Mouse (Mus musculus) limb, embryonic 11.5 days (tissue): Measurements from ENCODE around the gene Gmppb. TPM values are rescaled to one million over a fixed set of nuclear protein-coding genes. Genes with fewer than 3 reads are reported as not detected.
A peak's percentile ranks its signal among the peaks of the same experiment; 100 is the strongest.

ENCODE experiments used
- ATAC-seq: fragments of 200-750 bp; cut with Nextera tagmentation; 2 replicates; pipeline ENCODE4 v1.8.0; 2017; ENCODE audit warnings: low read depth; ENCODE audit not compliant: insufficient number of reproducible peaks, low FRiP score, low TSS enrichment
- DNase-seq: peaks from one replicate; pipeline ENCODE4 v3.0.0-alpha.2; 2015; ENCODE audit warnings: low spot score
- H3K27ac ChIP-seq: fragments of 300-500 bp; sonication (generic); replicated peaks from 2 replicates; pipeline ENCODE4 v1.5.1; 2014; ENCODE audit warnings: low read depth, mild to moderate bottlenecking, low read length
- H3K27me3 ChIP-seq: fragments of 300-500 bp; sonication (generic); 2 replicates; pipeline ENCODE4 v1.6.1; 2014; ENCODE audit warnings: mild to moderate bottlenecking, low read length, mixed read lengths; ENCODE audit not compliant: control insufficient read depth, insufficient read depth
- H3K36me3 ChIP-seq: fragments of 300-500 bp; sonication (generic); 2 replicates; pipeline ENCODE4 v1.6.1; 2014; ENCODE audit warnings: mild to moderate bottlenecking, low read length, moderate library complexity, mixed read lengths; ENCODE audit not compliant: control insufficient read depth, insufficient read depth
- H3K4me1 ChIP-seq: fragments of 300-500 bp; sonication (generic); 2 replicates; pipeline ENCODE4 v1.6.1; 2014; ENCODE audit warnings: low read length, mixed read lengths; ENCODE audit not compliant: control insufficient read depth, insufficient read depth
- H3K4me2 ChIP-seq: fragments of 300-500 bp; sonication (generic); 2 replicates; pipeline ENCODE4 v1.6.1; 2014; ENCODE audit warnings: low read depth, mild to moderate bottlenecking, moderate library complexity; ENCODE audit not compliant: severe bottlenecking
- H3K4me3 ChIP-seq: fragments of 300-500 bp; sonication (generic); 2 replicates; pipeline ENCODE4 v1.5.1; 2014; ENCODE audit warnings: low read depth, low read length
- H3K9ac ChIP-seq: fragments of 300-500 bp; sonication (generic); 2 replicates; pipeline ENCODE4 v1.6.1; 2014; ENCODE audit warnings: mild to moderate bottlenecking, low read length
- H3K9me3 ChIP-seq: fragments of 300-500 bp; sonication (generic); 2 replicates; pipeline ENCODE4 v1.6.1; 2016; ENCODE audit warnings: low read length; ENCODE audit not compliant: control insufficient read depth
- WGBS: fragments of 180-500 bp; shearing (Covaris S2); extraction: QIAGEN DNeasy Blood & Tissue Kit; methylation state at CpG from one replicate; pipeline ENCODE4 v1.1.7; 2014; 5-methylcytosine and 5-hydroxymethylcytosine counted together
- polyA plus RNA-seq: library from polyadenylated mRNA; unstranded; fragments of >200 nt; fragmentation: Nextera tagmentation; extraction: Ambion mirVana; gene quantifications from 2 replicates; pipeline ENCODE4 v1.2.1, GENCODE M21; 2014

Gmppb gene
- polyA plus RNA-seq, 1 experiment from 2014 or later = 20.6 TPM

GRCm38 (mm10) chr9:108063361-108063760, 14.3 kb downstream of the Gmppb start:
- H3K4me3 ChIP-seq = no peak overlapping the region
- H3K4me2 ChIP-seq = no peak overlapping the region
- H3K9me3 ChIP-seq = no peaks in the 10 kb centered on the region
- no peak overlapping the region for H3K9ac ChIP-seq
- peaks cover 6% of the 10 kb centered on the region for H3K36me3 ChIP-seq
- no peaks in the 10 kb centered on the region for H3K4me1 ChIP-seq
- H3K27me3 ChIP-seq = no peaks in the 10 kb centered on the region
- 84% methylated on average over 12 of the region's 12 CpGs for WGBS
- H3K27ac ChIP-seq = no peak overlapping the region
- no peak for ATAC-seq
- DNase-seq = no peak

- Histone ChIP-seq H3K9ac (no peak overlapping the region), H3K4me1 (no peaks in the 10 kb centered on the region), H3K9me3 (no peaks in the 10 kb centered on the region), H3K27me3 (no peaks in the 10 kb centered on the region), H3K36me3 (peaks cover 14% of the 10 kb centered on the region), H3K4me3 (no peak overlapping the region), H3K27ac (no peak overlapping the region), H3K4me2 (no peak overlapping the region)
- WGBS = 50% methylated on average over 5 of the region's 5 CpGs
- DNase-seq (peak; percentile 63), ATAC-seq (no peak)
Measured at GRCm38 (mm10) chr9:108065491-108066011, 16.5 kb downstream of the Gmppb start.

DNA sequence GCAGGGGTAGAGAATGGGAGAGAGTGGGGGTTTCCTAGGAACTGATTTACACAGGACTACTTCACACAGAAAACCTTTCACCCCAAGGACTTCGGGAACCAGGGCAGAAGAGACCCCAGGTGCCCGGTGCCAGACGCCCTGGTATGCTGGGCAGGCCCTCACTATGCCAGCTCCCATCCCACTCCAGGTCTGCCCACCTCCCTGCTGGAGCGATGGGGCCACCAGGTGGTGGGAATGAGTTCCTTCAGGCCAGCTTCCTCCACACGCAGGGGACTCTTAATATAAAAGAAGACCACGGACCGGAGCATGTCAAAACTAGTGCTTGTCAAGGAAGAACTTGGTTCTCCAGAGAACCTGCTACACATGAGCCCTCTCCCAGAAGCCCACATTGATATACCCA, 18.2 kb downstream of the Gmppb start:
- H3K9me3 ChIP-seq = no peaks in the 10 kb centered on the region
- DNase-seq = no peak
- no peaks in the 10 kb centered on the region for H3K27me3 ChIP-seq
- ATAC-seq = no peak
- no peaks in the 10 kb centered on the region for H3K4me1 ChIP-seq
- H3K4me3 ChIP-seq = no peak overlapping the region
- 73% methylated on average over 7 of the region's 7 CpGs for WGBS
- H3K9ac ChIP-seq = no peak overlapping the region
- peaks cover 16% of the 10 kb centered on the region for H3K36me3 ChIP-seq
- no peak overlapping the region for H3K27ac ChIP-seq
- no peak overlapping the region for H3K4me2 ChIP-seq

DNA sequence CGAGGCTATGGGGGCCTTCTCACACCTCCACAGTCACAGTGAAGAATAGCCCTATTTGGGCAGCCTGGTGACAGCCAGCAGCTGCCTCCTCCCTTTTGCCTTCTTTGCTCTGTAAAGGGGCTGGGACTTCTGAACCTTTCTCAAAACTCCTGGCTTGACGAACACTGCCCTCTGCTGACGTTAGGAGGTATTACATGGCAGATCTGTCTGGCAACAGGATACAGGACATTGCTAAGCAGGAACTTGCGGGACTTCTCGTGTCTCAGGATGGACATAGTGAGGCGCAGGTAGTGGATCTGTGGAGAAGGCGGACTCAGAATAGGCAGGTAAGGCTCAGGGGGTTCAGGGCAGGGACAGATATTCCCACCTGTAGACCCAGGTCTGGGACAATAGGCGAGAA, 18.9 kb downstream of the Gmppb start:
- no peaks in the 10 kb centered on the region for H3K4me1 ChIP-seq
- H3K27me3 ChIP-seq = no peaks in the 10 kb centered on the region
- H3K9me3 ChIP-seq = no peaks in the 10 kb centered on the region
- no peak overlapping the region for H3K27ac ChIP-seq
- H3K4me2 ChIP-seq = no peak overlapping the region
- WGBS = 16% methylated on average over 8 of the region's 8 CpGs
- no peak overlapping the region for H3K9ac ChIP-seq
- ATAC-seq = peak; percentile 45; the same call in 1 of the 2 replicates
- no peak overlapping the region for H3K4me3 ChIP-seq
- peaks cover 13% of the 10 kb centered on the region for H3K36me3 ChIP-seq
- peak; percentile 94 for DNase-seq

- H3K27ac ChIP-seq = no peak overlapping the region
- H3K36me3 ChIP-seq = peaks cover 12% of the 10 kb centered on the region
- DNase-seq = no peak
- H3K9ac ChIP-seq = no peak overlapping the region
- 95% methylated on average over 9 of the region's 9 CpGs for WGBS
- no peak overlapping the region for H3K4me2 ChIP-seq
- H3K4me1 ChIP-seq = no peaks in the 10 kb centered on the region
- no peaks in the 10 kb centered on the region for H3K27me3 ChIP-seq
- no peaks in the 10 kb centered on the region for H3K9me3 ChIP-seq
- no peak overlapping the region for H3K4me3 ChIP-seq
- ATAC-seq = no peak
Measured at GRCm38 (mm10) chr9:108069007-108069406, 20.0 kb downstream of the Gmppb start.

- H3K36me3 ChIP-seq = peaks cover 12% of the 10 kb centered on the region
- WGBS = 93% methylated on average over 7 of the region's 7 CpGs
- ATAC-seq = no peak
Measured at GRCm38 (mm10) chr9:108069529-108069928, 20.5 kb downstream of the Gmppb start.

GRCm38 (mm10) chr9:108071801-108072200, 22.8 kb downstream of the Gmppb start:
- ATAC-seq (no peak), DNase-seq (no peak)
- H3K9ac ChIP-seq = no peak overlapping the region
- WGBS = 83% methylated on average over 4 of the region's 4 CpGs
- no peaks in the 10 kb centered on the region for H3K4me1 ChIP-seq
- no peak overlapping the region for H3K27ac ChIP-seq
- no peak overlapping the region for H3K4me2 ChIP-seq
- no peaks in the 10 kb centered on the region for H3K9me3 ChIP-seq
- H3K4me3 ChIP-seq = no peak overlapping the region
- no peaks in the 10 kb centered on the region for H3K27me3 ChIP-seq
- H3K36me3 ChIP-seq = peaks cover 12% of the 10 kb centered on the region

More at GRCm38 (mm10) chr9:108069529-108069928, 20.5 kb downstream of the Gmppb start:
- no peak overlapping the region for H3K4me2 ChIP-seq
- DNase-seq = no peak
- H3K4me1 ChIP-seq = no peaks in the 10 kb centered on the region
- no peak overlapping the region for H3K27ac ChIP-seq
- no peak overlapping the region for H3K4me3 ChIP-seq
- H3K9me3 ChIP-seq = no peaks in the 10 kb centered on the region
- no peak overlapping the region for H3K9ac ChIP-seq
- no peaks in the 10 kb centered on the region for H3K27me3 ChIP-seq

- DNase-seq (no peak), ATAC-seq (no peak)
- H3K4me3 ChIP-seq = no peak overlapping the region
- H3K9ac ChIP-seq = no peak overlapping the region
- no peaks in the 10 kb centered on the region for H3K27me3 ChIP-seq
- H3K36me3 ChIP-seq = peaks cover 12% of the 10 kb centered on the region
- WGBS = 58% methylated on average over 9 of the region's 9 CpGs
- no peak overlapping the region for H3K4me2 ChIP-seq
- H3K9me3 ChIP-seq = no peaks in the 10 kb centered on the region
- no peak overlapping the region for H3K27ac ChIP-seq
- H3K4me1 ChIP-seq = no peaks in the 10 kb centered on the region
Measured at GRCm38 (mm10) chr9:108072481-108072924, 23.5 kb downstream of the Gmppb start.
